Mouse (Mus musculus) olfactory bulb, adult 2 months (tissue): Measurements from ENCODE around the gene 1700001K19Rik. TPM values are rescaled to one million over a fixed set of nuclear protein-coding genes. Genes with fewer than 3 reads are reported as not detected.
"Not testable (repeated sequence)": the region's sequence is repeated elsewhere in the genome, so short reads cannot be mapped to it uniquely, and the experiment has no call there.

ENCODE experiments used
- H3K27ac ChIP-seq: fragments of 200-500 bp; 2 replicates; pipeline ENCODE4 v1.5.1; 2012; ENCODE audit warnings: low read depth, low read length; ENCODE audit not compliant: insufficient read depth
- H3K4me1 ChIP-seq: fragments of 200-500 bp; 2 replicates; pipeline ENCODE4 v1.6.1; 2012; ENCODE audit warnings: low read length; ENCODE audit not compliant: control insufficient read depth, insufficient read depth
- H3K4me3 ChIP-seq: fragments of 200-500 bp; 2 replicates; pipeline ENCODE4 v1.5.1; 2012; ENCODE audit warnings: mild to moderate bottlenecking, low read depth, low read length, moderate library complexity; ENCODE audit not compliant: insufficient read depth
- CTCF ChIP-seq: fragments of 200-500 bp; IDR thresholded peaks from 2 replicates; pipeline ENCODE4 v1.5.1; 2012; ENCODE audit warnings: low read depth, mild to moderate bottlenecking, low read length, moderate library complexity; ENCODE audit not compliant: insufficient read depth
- POLR2A ChIP-seq: fragments of 200-500 bp; IDR thresholded peaks from 2 replicates; pipeline ENCODE4 v1.6.1; 2012; ENCODE audit warnings: mild to moderate bottlenecking, low read depth, low read length, moderate library complexity; ENCODE audit not compliant: insufficient read depth
- WGBS: fragments of 180-500 bp; shearing (Covaris S2); methylation state at CpG from one replicate; pipeline ENCODE4 v1.1.7; 2018; 5-methylcytosine and 5-hydroxymethylcytosine counted together
- polyA plus RNA-seq: library from polyadenylated mRNA; stranded (reverse); fragments of >200 nt; gene quantifications from 2 replicates; pipeline ENCODE4 v1.2.4, GENCODE M21; 2012; ENCODE audit warnings: low replicate concordance; ENCODE audit not compliant: missing spikeins, insufficient read depth, insufficient read length

The 1700001K19Rik gene
- polyA plus RNA-seq, 1 experiment, result not detected

- Histone ChIP-seq H3K27ac (peak overlapping the region; percentile 73), H3K4me1 (peaks cover 13% of the 10 kb centered on the region; the same call in 1 of the 2 replicates), H3K4me3 (peak overlapping the region; percentile 35)
- no peak for TF ChIP-seq POLR2A
- 5% methylated on average over 27 of the region's 27 CpGs for WGBS
These were observed 24.2 kb upstream of the 1700001K19Rik start for GRCm38 (mm10) chr12:110706337-110707231.

- H3K27ac ChIP-seq, result not testable (repeated sequence)
- WGBS, result 88% methylated on average over 4 of the region's 4 CpGs
These were observed 23.0 kb upstream of the 1700001K19Rik start for GRCm38 (mm10) chr12:110705419-110705818.

GRCm38 (mm10) chr12:110703682-110704081 is 21.3 kb upstream of the 1700001K19Rik start:
- no peak for TF ChIP-seq CTCF
- no peak for TF ChIP-seq POLR2A
- Histone ChIP-seq H3K27ac (no peak overlapping the region), H3K4me1 (peaks cover 13% of the 10 kb centered on the region), H3K4me3 (no peak overlapping the region)
- WGBS, result 80% methylated on average over 7 of the region's 7 CpGs

More at GRCm38 (mm10) chr12:110705419-110705818, 23.0 kb upstream of the 1700001K19Rik start:
- not testable (repeated sequence) for H3K4me3 ChIP-seq
- H3K4me1 ChIP-seq, result peaks cover 13% of the 10 kb centered on the region; the same call in 1 of the 2 replicates

DNA sequence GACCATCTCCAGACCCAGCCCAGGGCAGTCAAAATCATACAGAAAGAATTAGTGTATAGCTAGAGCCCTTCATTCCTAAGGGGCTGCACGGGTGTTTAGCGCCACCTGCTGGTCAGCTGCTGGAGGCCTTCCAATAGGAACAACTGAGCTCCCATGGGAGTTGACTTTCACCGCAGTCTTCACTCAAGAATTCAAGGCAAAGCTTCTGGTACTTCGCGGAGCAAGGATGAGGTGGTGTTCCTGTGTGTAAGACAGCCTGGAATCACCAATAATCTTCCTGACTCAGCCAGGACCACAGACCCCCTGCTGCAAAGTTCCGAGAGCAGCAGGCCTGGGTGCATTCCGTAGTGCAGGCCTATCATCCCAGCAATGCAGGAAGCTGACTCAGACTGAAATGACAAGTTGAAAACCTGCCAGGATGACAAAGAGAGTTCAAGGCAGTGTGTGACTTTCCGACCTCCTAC is 20.6 kb upstream of the 1700001K19Rik start:
- H3K4me3 ChIP-seq, result no peak overlapping the region

DNA sequence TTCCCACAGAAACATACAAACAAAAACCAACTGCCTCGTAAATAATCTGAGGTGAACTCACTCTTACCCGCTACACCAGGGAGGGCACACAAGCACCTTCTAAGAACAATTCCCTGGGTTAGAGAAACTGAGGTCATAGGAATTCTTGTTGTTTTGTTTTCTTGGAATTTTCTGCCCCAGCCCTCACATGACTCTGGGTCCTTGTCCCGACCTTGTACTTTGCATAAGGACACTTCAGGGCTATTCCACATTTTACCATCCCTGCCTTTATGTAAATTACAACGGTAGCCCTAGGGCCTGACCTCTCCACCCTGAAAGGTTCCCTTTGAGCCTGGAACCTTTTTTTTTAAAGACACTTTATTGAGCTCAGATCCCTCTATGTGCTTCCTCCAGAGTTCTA is 20.1 kb upstream of the 1700001K19Rik start, which contains the start of gene Hsp90aa1:
Gene Hsp90aa1 (minus strand): TSS at position 173 of the 400 bp plus-strand sequence.
- no peak for TF ChIP-seq CTCF
- no peak for TF ChIP-seq POLR2A
- Histone ChIP-seq H3K4me1 (peaks cover 11% of the 10 kb centered on the region), H3K4me3 (no peak within 1 kb of the TSS), H3K27ac (no peak within 1 kb of the TSS)
- WGBS, result 51% methylated on average over 4 of the region's 4 CpGs

More for the DNA sequence above, 20.6 kb upstream of the 1700001K19Rik start:
- H3K4me1 ChIP-seq, result peaks cover 13% of the 10 kb centered on the region
- H3K27ac ChIP-seq, result no peak overlapping the region
- WGBS, result 33% methylated on average over 8 of the region's 8 CpGs
- TF ChIP-seq POLR2A, result no peak
- peak; percentile 83 for TF ChIP-seq CTCF

DNA sequence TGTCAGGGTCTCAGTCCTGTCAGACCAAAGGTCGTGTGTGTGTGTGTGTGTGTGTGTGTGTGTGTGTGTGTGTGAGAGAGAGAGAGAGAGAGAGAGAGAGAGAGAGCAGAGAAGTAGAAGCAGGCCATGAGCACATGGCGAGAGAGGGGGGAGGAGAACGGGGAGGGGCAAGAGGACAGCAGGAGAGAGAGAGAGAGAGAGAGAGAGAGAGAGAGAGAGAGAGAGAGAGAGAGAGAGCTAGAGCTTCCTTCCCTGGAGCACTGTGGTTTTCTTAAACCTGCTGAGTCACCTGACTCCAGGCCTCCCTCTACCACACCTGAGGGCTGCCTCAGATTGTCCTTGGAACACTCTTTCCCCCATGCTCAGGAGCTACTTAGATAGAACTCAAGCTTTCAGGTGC is 18.9 kb upstream of the 1700001K19Rik start:
- not testable (repeated sequence) for H3K4me3 ChIP-seq, H3K4me1 ChIP-seq, H3K27ac ChIP-seq
- WGBS, result 25% methylated on average over 3 of the region's 3 CpGs

GRCm38 (mm10) chr12:110700730-110701129 is 18.3 kb upstream of the 1700001K19Rik start:
- Histone ChIP-seq H3K27ac (no peak overlapping the region), H3K4me3 (no peak overlapping the region), H3K4me1 (peaks cover 2% of the 10 kb centered on the region; the same call in 1 of the 2 replicates)
- no peak for TF ChIP-seq CTCF
- TF ChIP-seq POLR2A, result no peak
- 73% methylated on average over 2 of the region's 2 CpGs for WGBS

- peaks cover 2% of the 10 kb centered on the region; the same call in 1 of the 2 replicates for H3K4me1 ChIP-seq
- TF ChIP-seq POLR2A, result no peak
- no peak for TF ChIP-seq CTCF
- WGBS, result 60% methylated on average over 2 of the region's 2 CpGs
- no peak overlapping the region for H3K27ac ChIP-seq
- H3K4me3 ChIP-seq, result no peak overlapping the region
These were observed 16.7 kb upstream of the 1700001K19Rik start for GRCm38 (mm10) chr12:110699171-110699547.

DNA sequence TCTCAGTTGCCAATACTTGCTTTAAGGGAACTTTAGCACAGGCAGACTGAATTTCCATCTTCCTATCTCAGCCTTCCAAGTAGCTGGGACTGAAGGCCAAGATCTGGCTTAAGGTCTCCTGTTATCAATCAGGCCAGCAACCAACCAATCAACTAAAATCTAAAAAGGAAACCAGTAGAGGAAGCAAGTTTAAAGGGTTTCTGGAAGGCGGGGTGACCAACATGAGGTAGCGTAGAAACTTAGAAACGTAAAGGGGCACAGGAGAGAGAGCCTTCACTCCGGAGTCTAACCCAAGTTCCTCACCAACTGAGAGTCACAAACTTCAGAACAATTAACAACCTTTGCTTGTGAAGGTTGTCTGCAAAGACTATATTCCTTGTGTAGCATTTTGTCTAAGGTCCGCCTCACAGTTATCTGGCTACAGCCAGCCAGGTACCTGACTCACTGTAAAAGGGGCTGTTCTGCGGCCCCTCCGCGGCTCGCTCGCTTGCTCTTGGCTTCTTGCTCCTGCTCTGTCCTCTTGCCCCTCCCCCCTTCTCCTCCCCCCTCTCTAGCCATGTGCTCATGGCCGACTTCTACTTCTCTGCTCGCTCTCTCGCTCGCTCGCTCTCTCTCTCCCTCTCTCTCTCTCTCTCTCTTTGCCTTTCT is 16.2 kb upstream of the 1700001K19Rik start:
- H3K27ac ChIP-seq, result no peak overlapping the region
- H3K4me1 ChIP-seq, result peaks cover 2% of the 10 kb centered on the region; the same call in 1 of the 2 replicates
- H3K4me3 ChIP-seq, result no peak overlapping the region
- TF ChIP-seq CTCF (no peak), POLR2A (no peak)
- 75% methylated on average over 15 of the region's 15 CpGs for WGBS
